Mouse (Mus musculus) MEL (cell line): ENCODE measurements at regions not wholly inside any gene's neighbourhood (a gene's known extent, or its start where the extent isn't known, plus 50 kb on each side); places are given as distances from the start of the nearest gene placed in this dataset.
A peak's percentile ranks its signal among the peaks of the same experiment; 100 is the strongest.

ENCODE experiments used
- DNase-seq: peaks from one replicate; pipeline ENCODE4 v3.0.0; 2011; ENCODE audit warnings: low read depth, low spot score
- H3K27ac ChIP-seq: 2 replicates; pipeline ENCODE4 v1.5.1; 2012; ENCODE audit warnings: low read depth, mild to moderate bottlenecking, control low read depth, low read length, moderate library complexity; ENCODE audit not compliant: control insufficient read depth
- H3K27me3 ChIP-seq, 2 experiments: fragments of 150-350 bp in 1 of 2; sonication (generic) in 1 of 2; 2 replicates each; pipeline ENCODE4 v1.6.1; 2012; ENCODE audit warnings: low read length in 2 of 2, mild to moderate bottlenecking in 2 of 2, improper control_type of control experiment in 1 of 2, moderate library complexity in 1 of 2; ENCODE audit not compliant: insufficient read depth in 2 of 2, control insufficient read depth in 1 of 2
- H3K36me3 ChIP-seq, 2 experiments: 2 replicates each; pipeline ENCODE4 v1.6.1; 2012 to 2014; ENCODE audit warnings: low read length in 2 of 2, improper control_type of control experiment in 1 of 2, inconsistent platforms in 1 of 2, mild to moderate bottlenecking in 1 of 2; ENCODE audit not compliant: insufficient read depth in 2 of 2, control insufficient read depth in 1 of 2
- H3K4me1 ChIP-seq, 2 experiments: fragments of 150-350 bp in 1 of 2; sonication (generic) in 1 of 2; 2 replicates each; pipeline ENCODE4 v1.6.1; 2012; ENCODE audit warnings: low read length in 2 of 2, improper control_type of control experiment in 1 of 2, mild to moderate bottlenecking in 1 of 2; ENCODE audit not compliant: insufficient read depth in 2 of 2, control insufficient read depth in 1 of 2
- H3K4me3 ChIP-seq, 2 experiments: fragments of 150-350 bp in 1 of 2; sonication (generic) in 1 of 2; 2 replicates each; pipeline ENCODE4 v1.5.1; 2012; ENCODE audit warnings: low read depth in 2 of 2, low read length in 2 of 2, mild to moderate bottlenecking in 2 of 2, moderate library complexity in 2 of 2, control low read depth in 1 of 2, improper control_type of control experiment in 1 of 2; ENCODE audit not compliant: control insufficient read depth in 1 of 2, insufficient read depth in 1 of 2
- H3K79me2 ChIP-seq: 2 replicates; pipeline ENCODE4 v1.6.1; 2012; ENCODE audit warnings: mild to moderate bottlenecking, low read length, moderate library complexity; ENCODE audit not compliant: control insufficient read depth, poor library complexity, insufficient read depth
- H3K9ac ChIP-seq: 2 replicates; pipeline ENCODE4 v1.6.1; 2012; ENCODE audit warnings: low read depth, mild to moderate bottlenecking, control low read depth, low read length, moderate library complexity; ENCODE audit not compliant: control insufficient read depth, poor library complexity, severe bottlenecking
- H3K9me3 ChIP-seq: fragments of 150-350 bp; sonication (generic); replicated peaks from 2 replicates; pipeline ENCODE4 v1.6.1; 2012; ENCODE audit warnings: mild to moderate bottlenecking, low read length, improper control_type of control experiment, moderate library complexity; ENCODE audit not compliant: insufficient read depth
- CTCF ChIP-seq, 3 experiments: IDR thresholded peaks in 2 of 3; conservative IDR thresholded peaks in 1 of 3; 2 replicates each; pipeline ENCODE4 v1.5.1; 2011 to 2012; ENCODE audit warnings: low read length in 3 of 3, low read depth in 2 of 3, mild to moderate bottlenecking in 2 of 3, improper control_type of control experiment in 1 of 3, inconsistent platforms in 1 of 3, mixed read lengths in 1 of 3, moderate library complexity in 1 of 3; ENCODE audit not compliant: control insufficient read depth in 1 of 3, insufficient read depth in 1 of 3, poor library complexity in 1 of 3, severe bottlenecking in 1 of 3
- EP300 ChIP-seq, 2 experiments: IDR thresholded peaks; 2 replicates each; pipeline ENCODE4 v1.6.1; 2011; ENCODE audit warnings: improper control_type of control experiment in 2 of 2, low read length in 2 of 2, low read depth in 1 of 2, mild to moderate bottlenecking in 1 of 2
- ETS1 ChIP-seq: IDR thresholded peaks from 2 replicates; pipeline ENCODE4 v1.6.1; 2012; ENCODE audit warnings: low read depth, mild to moderate bottlenecking, inconsistent platforms, low read length, improper control_type of control experiment, moderate library complexity
- GABPA ChIP-seq: IDR thresholded peaks from 2 replicates; pipeline ENCODE4 v1.6.1; 2012; ENCODE audit warnings: low read depth, mild to moderate bottlenecking, inconsistent platforms, low read length, improper control_type of control experiment, moderate library complexity
- KAT2A ChIP-seq: conservative IDR thresholded peaks from 2 replicates; pipeline ENCODE4 v1.6.1; 2012; ENCODE audit warnings: low read depth, low read length, improper control_type of control experiment, inconsistent platforms
- MAFK ChIP-seq: IDR thresholded peaks from 2 replicates; pipeline ENCODE4 v1.6.1; 2011; ENCODE audit warnings: low read depth, mild to moderate bottlenecking, low read length, improper control_type of control experiment, borderline replicate concordance
- MAZ ChIP-seq: IDR thresholded peaks from 2 replicates; pipeline ENCODE4 v1.6.1; 2012; ENCODE audit warnings: low read depth, mild to moderate bottlenecking, inconsistent platforms, low read length, improper control_type of control experiment
- POLR2AphosphoS2 ChIP-seq: IDR thresholded peaks from 2 replicates; pipeline ENCODE4 v1.6.1; 2011; ENCODE audit warnings: low read length, improper control_type of control experiment
- RAD21 ChIP-seq: IDR thresholded peaks from 2 replicates; pipeline ENCODE4 v1.6.1; 2011; ENCODE audit warnings: mild to moderate bottlenecking, low read depth, low read length, improper control_type of control experiment
- RCOR1 ChIP-seq: IDR thresholded peaks from 2 replicates; pipeline ENCODE4 v1.6.1; 2012; ENCODE audit warnings: low read depth, mild to moderate bottlenecking, inconsistent platforms, low read length, improper control_type of control experiment
- SMC3 ChIP-seq: IDR thresholded peaks from 2 replicates; pipeline ENCODE4 v1.6.1; 2011; ENCODE audit warnings: low read depth, low read length, improper control_type of control experiment
- USF1 ChIP-seq: IDR thresholded peaks from 2 replicates; pipeline ENCODE4 v1.6.1; 2014; ENCODE audit warnings: low read depth, mild to moderate bottlenecking, inconsistent platforms, low read length, improper control_type of control experiment, moderate library complexity

DNA sequence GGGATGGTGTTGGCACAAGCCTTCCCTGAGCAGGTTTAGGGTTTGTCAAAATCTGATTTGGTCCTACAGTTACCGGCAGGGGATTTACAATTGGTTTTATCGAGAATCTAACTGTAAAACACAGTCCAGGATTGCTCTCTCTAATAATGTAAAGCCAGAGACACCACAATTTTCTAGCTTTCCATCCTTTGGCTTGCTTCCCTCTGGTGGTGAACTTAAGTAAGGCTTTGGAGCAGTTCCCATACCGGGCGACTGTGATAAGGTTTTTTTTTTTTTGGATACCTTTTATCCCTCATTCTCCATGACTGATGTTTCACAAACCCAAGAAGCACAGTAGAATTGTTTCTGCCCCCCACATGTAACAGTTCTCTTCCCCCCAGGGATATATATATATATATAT lies 195.3 kb downstream of the Tex13c3 start:
- no peaks in the 10 kb centered on the region for H3K4me1 ChIP-seq
- no peaks in the 10 kb centered on the region for H3K36me3 ChIP-seq
- H3K9ac ChIP-seq = no peak overlapping the region
- H3K4me3 ChIP-seq = no peak overlapping the region
- H3K27me3 ChIP-seq = no peaks in the 10 kb centered on the region
- no peak overlapping the region for H3K27ac ChIP-seq
- no peaks in the 10 kb centered on the region for H3K79me2 ChIP-seq
- TF ChIP-seq POLR2AphosphoS2 = no peak
- TF ChIP-seq RAD21 = peak; percentile 50
- no peak for TF ChIP-seq ETS1
- TF ChIP-seq CTCF (IDR thresholded peaks at IDR 0.05 in 2 of 3, conservative IDR thresholded peaks at IDR 0.05 in 1 of 3; ENCODE audit: control insufficient read depth in 1 of 3, insufficient read depth in 1 of 3, low read depth in 2 of 3, low read length in 3 of 3, poor library complexity in 1 of 3, severe bottlenecking in 1 of 3) = peak in 1 of 3 experiments; percentile 39; a peak in 2 of 6 replicates
- no peak for TF ChIP-seq MAFK
- TF ChIP-seq SMC3 = peak; percentile 58
- no peak for TF ChIP-seq RCOR1
- TF ChIP-seq EP300 (IDR thresholded peaks at IDR 0.05; ENCODE audit: low read depth in 1 of 2, low read length in 2 of 2) = no peak
- TF ChIP-seq KAT2A = no peak
- H3K9me3 ChIP-seq = no peaks in the 10 kb centered on the region
- peak; percentile 19 for DNase-seq

DNA sequence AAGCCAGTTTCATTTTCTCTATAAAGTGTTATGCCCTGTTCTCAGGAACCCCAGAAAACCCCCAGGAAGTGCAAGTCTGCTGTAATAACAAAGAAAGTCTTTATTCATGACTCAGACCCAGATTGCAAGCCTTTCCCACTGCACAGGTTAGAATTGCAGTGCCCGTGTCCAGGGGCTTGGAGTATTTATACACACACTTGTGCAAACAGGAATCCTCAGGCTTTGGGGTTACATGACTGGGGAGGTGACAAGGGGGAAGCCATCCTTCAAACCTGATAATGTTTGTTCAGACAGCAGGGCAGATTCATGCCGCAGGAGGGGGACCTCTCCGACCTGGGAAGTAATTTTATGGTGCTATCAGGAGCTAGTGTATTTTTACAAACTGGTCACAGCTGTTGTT lies 198.0 kb downstream of the Tex13c3 start:
- Histone ChIP-seq H3K4me1 (no peaks in the 10 kb centered on the region), H3K27ac (no peak overlapping the region), H3K9me3 (no peaks in the 10 kb centered on the region), H3K79me2 (no peaks in the 10 kb centered on the region), H3K36me3 (no peaks in the 10 kb centered on the region), H3K27me3 (no peaks in the 10 kb centered on the region), H3K4me3 (no peak overlapping the region), H3K9ac (no peak overlapping the region)
- no peak for DNase-seq
- no peak for TF ChIP-seq USF1
- TF ChIP-seq MAZ = no peak
- no peak for TF ChIP-seq CTCF (IDR thresholded peaks at IDR 0.05 in 2 of 3, conservative IDR thresholded peaks at IDR 0.05 in 1 of 3; ENCODE audit: control insufficient read depth in 1 of 3, insufficient read depth in 1 of 3, low read depth in 2 of 3, low read length in 3 of 3, poor library complexity in 1 of 3, severe bottlenecking in 1 of 3)

DNA sequence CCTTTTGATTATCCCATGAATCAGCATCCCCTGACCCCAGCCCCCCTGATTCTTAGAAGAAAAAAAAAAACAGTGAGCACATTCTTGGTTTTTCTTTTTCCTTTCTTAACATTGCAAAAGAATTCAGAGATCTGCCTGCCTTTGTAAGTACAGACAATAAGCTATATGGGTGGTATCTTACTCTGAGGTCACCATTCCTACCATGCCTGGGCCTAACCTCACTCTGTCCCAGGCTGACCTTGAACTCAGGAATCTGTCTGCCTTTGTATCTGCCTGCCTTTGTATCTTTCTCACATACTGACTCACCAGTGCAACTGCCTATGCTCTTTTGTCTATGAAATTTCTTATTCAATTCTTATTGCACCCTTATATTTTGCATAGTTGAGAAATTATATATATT lies 216.9 kb downstream of the Tex13c3 start:
- no peaks in the 10 kb centered on the region for H3K9me3 ChIP-seq
- H3K9ac ChIP-seq = no peak overlapping the region
- H3K79me2 ChIP-seq = no peaks in the 10 kb centered on the region
- no peaks in the 10 kb centered on the region for H3K27me3 ChIP-seq
- TF ChIP-seq GABPA (no peak), RAD21 (no peak)
- no peak overlapping the region for H3K4me3 ChIP-seq
- no peak for DNase-seq
- H3K36me3 ChIP-seq = no peaks in the 10 kb centered on the region
- no peak overlapping the region for H3K27ac ChIP-seq
- H3K4me1 ChIP-seq = no peaks in the 10 kb centered on the region
